Mouse (Mus musculus): ENCODE data around the gene Olfr5.

GRCm38 (mm10) chr7:6522850-6523249 lies 36.1 kb upstream of the Olfr5 start, which contains the start of gene Olfr1349:
- TF ChIP-seq GATA1 (IDR thresholded peaks at IDR 0.05; ENCODE audit: borderline replicate concordance, low read length): no peak
- no peak for TF ChIP-seq FLI1 (IDR thresholded peaks at IDR 0.05; ENCODE audit: low read length)

Data from megakaryocyte, embryonic 14.5 days (primary cell).